Mouse (Mus musculus): ENCODE data around the gene Mfsd2a.

Gene Mfsd2a

DNA sequence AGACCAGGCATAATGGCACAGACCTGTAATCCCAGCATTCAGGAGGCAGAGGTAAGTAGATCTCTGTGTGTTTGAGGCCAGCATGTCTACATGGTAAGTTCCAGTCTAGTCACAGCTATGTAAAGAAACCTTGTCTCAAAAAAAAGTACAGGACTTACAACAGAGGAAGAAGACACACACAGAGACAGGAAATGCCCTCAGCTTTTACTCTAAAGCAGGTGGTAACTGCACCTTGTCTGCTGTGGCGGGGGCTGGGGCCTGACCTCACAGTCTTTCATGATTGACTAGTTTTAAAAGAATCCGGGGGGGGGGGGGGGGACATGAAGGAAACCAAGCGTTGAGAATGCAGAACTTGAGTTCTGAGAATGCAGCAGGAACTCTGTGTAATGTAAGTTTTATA is 27.1 kb downstream of the Mfsd2a start:
- no peak for DNase-seq (ENCODE audit: low spot score)

DNA sequence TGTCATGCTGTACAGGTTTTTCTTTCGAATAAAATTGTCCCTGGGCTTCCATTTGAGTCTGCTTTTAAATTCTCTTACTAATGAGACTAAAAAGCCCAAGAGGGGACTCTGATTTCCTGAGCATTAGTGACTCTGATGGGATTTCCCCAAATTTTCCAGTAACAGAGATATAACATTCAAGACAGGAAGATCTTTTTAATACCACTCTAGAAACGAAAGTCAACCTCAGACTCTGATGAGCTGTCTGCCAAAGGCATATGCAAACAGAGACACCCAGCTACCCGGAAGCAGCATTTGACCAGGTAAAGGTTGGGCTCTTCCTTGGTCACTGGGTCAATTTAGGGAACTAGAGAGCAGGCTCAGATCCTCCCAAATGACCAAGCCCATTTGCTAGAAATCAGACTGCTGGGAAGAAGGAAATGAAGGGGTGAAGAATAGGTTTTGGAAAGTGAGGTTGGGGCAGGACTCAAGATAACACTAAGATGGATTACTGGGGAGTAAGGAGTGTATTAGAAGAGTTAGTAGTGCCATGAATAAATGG is 27.9 kb downstream of the Mfsd2a start:
- no peak for DNase-seq (ENCODE audit: low spot score)

- no peak for DNase-seq (ENCODE audit: low spot score)
Measured at GRCm38 (mm10) chr4:122932239-122932978, 28.6 kb downstream of the Mfsd2a start.

GRCm38 (mm10) chr4:122930939-122931590 is 29.9 kb downstream of the Mfsd2a start:
- no peak for DNase-seq (ENCODE audit: low spot score)

DNA sequence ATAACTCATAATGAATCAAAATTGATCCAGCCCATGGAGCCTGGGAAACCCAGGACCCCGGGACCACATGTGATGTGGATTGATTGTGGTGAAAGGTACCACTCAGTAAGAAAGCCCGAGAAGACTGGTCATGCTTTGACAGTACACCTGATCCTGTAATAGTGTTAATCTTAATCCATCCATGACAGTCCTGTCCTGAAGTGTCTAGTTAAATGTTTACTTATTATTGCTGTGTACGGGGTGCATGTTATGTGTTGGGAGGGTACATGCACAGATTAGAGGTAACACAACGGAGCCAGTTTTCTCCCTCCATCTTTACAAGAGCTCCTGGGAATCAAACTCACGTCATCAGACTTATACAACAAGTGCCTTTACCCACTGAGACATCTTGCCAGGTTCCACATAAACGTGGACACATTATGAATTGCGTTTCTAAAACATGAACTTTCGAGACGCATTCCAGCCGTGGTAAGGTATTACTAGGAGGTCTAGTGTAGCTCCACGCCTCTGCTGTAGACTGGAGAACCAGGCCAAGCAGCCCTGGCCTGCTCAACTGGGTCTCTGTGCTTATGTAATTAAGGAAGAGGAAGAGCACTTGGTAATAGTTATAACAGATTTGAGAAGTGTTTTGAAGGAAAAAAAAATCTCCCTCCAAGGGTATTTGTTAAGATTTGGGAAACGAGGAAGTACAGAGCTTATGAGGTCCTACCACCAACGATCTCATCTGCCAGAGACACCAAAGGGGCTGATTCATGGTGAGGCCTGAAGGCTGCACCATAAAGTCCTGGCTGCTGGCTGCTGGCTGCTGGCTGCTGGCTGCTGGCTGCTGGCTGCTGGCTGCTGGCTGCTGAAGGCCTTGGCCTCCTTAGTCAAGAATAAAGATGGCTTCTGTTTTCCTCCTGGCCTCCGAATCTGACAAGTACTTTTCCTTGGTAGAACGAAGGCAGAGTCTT is 37.3 kb downstream of the Mfsd2a start:
- peak; percentile 41 for DNase-seq (ENCODE audit: low spot score)

- no peak for DNase-seq (ENCODE audit: low spot score)
Measured at GRCm38 (mm10) chr4:122922841-122923240, 38.1 kb downstream of the Mfsd2a start.

DNA sequence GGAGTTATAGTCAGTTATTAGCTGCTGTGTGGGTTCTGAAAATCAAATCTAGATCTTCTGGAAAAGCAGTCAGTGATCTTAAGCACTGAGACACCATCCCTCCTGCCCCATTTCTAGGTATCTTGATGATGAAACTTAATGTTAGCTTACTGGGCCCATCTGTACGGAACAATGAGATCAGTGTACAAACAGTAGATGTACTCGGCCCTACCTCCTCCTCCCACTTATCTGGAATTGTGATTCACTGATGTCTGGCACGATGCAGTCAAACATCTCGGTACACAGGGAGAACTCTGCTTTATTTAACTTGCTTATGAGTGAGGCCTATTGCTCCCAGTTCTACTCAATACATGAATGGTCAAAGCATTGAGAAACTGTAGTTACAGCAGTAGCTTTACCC is 45.0 kb downstream of the Mfsd2a start:
- DNase-seq (ENCODE audit: low spot score): no peak

GRCm38 (mm10) chr4:122914186-122914585 is 46.8 kb downstream of the Mfsd2a start:
- DNase-seq (ENCODE audit: low spot score): no peak

GRCm38 (mm10) chr4:122912613-122913012 is 48.4 kb downstream of the Mfsd2a start:
- DNase-seq (ENCODE audit: low spot score): no peak

DNA sequence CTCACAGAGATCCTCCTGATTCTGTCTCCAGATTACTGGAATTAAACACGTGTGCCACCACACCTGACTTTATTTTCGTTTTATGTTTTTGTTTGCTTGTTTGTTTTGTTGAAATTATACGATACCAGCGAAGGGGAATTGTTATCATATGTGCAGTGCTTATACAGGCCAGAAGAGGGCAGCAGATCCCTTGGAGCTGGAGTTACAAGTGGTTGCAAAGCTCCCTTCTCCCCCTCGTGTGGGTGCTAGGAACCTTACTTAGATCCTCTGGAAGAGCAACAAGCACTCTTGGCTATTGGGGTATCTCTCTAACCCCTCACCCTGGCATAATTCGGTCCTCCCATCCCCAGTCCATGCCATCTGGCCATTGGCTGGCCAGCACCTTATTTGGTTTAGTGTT is 50.4 kb downstream of the Mfsd2a start:
- peak; percentile 12 for DNase-seq (ENCODE audit: low spot score)

GRCm38 (mm10) chr4:122909572-122910189 is 51.3 kb downstream of the Mfsd2a start:
- no peak for DNase-seq (ENCODE audit: low spot score)

DNA sequence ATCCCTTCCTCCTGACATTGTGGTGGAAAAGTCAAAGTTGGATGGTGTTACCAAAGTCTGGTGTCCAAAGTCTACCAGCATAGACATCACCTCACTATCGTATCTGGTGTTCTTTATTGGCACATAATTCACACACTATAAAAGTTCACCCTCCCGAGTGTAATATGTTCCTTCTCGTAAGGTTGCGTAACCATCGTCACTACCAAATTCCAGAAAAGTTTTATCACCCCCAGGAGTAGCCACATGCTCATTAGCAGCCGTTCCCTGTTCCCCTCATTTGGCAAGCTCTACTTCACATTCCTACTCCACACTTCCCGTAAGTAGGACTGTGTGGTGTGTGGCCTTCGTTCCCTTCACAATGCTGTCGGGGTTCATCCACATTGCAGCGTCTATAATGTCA is 55.6 kb downstream of the Mfsd2a start:
- DNase-seq (ENCODE audit: low spot score): no peak

- no peak for DNase-seq (ENCODE audit: low spot score)
Measured at GRCm38 (mm10) chr4:122903709-122904108, 57.3 kb downstream of the Mfsd2a start.

DNA sequence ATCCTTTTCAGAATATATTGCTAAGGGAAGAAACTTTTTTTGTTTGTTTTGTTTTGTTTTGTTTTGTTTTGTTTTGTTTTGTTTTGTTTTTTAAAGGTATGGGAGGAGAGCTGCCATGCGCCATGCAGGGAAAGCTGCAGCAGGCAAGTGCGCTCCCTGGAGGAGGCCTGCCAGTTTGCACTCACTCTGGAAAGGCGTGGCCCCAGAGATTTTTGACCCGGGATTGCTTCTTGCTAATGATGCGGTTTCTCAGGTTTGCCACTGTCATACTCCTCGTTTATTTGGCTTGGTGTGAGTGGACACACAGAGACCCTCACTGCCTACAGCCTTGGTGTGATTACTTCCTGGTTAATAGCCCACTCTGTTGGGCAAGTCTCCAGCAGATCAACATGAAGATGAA is 58.8 kb downstream of the Mfsd2a start:
- peak; percentile 32 for DNase-seq (ENCODE audit: low spot score)

GRCm38 (mm10) chr4:122898313-122898712 is 62.7 kb downstream of the Mfsd2a start:
- peak; percentile 73 for DNase-seq (ENCODE audit: low spot score)

DNA sequence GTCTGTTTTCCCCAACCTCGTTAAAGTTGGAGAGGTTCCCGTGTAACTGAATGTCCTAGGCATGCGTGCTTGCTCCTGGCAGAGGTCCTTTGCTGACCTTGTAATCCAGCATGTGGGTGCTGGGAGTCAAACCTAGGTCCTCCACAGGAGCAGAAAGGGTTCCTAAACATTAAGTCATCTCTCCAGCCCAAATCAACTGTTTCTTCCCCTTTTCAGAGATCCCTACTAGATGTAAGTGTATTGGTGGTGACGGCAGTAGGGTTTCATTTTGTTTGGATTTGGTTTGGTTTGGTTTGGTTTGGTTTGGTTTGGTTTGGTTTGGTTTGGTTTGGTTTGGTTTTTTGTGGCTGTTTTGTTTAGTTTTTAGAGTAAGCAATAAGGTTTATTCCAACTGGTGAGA is 63.2 kb downstream of the Mfsd2a start:
- DNase-seq (ENCODE audit: low spot score): no peak

All from urinary bladder, postnatal 14 days (tissue).